Mouse (Mus musculus): Measurements from ENCODE around the gene Trim63. TPM values are rescaled to one million over a fixed set of nuclear protein-coding genes. Genes with fewer than 3 reads are reported as not detected.

Gene Trim63
- polyA plus RNA-seq, 1 experiment from 2014 or later, result 0.39 TPM

- Histone ChIP-seq H3K9me3 (replicated peaks; ENCODE audit: control insufficient read depth, low read length) (no peaks in the 10 kb centered on the region), H3K36me3 (replicated peaks; ENCODE audit: control insufficient read depth, insufficient read depth, low read depth, low read length) (no peaks in the 10 kb centered on the region), H3K4me2 (ENCODE audit: low read depth, low read length) (peak overlapping the region; percentile 40), H3K4me3 (ENCODE audit: low read depth, low read length) (peak overlapping the region; percentile 41), H3K27me3 (ENCODE audit: control insufficient read depth, insufficient read depth, low read length) (peaks cover 24% of the 10 kb centered on the region), H3K4me1 (ENCODE audit: control insufficient read depth, insufficient read depth, low read length) (peaks cover 7% of the 10 kb centered on the region), H3K9ac (replicated peaks; ENCODE audit: low read length) (peak overlapping the region; percentile 32), H3K27ac (replicated peaks; ENCODE audit: low read depth, low read length) (no peak overlapping the region)
- ATAC-seq (replicated peaks; ENCODE audit: insufficient number of reproducible peaks, low FRiP score, low TSS enrichment, low read depth) (no peak), DNase-seq (ENCODE audit: low spot score) (no peak)
- 2% methylated on average over 18 of the region's 18 CpGs for WGBS
These were observed 55.8 kb downstream of the Trim63 start for GRCm38 (mm10) chr4:134370649-134371221.

- peaks cover 7% of the 10 kb centered on the region for H3K4me1 ChIP-seq (ENCODE audit: control insufficient read depth, insufficient read depth, low read length)
- DNase-seq (ENCODE audit: low spot score) (no peak), ATAC-seq (replicated peaks; ENCODE audit: insufficient number of reproducible peaks, low FRiP score, low TSS enrichment, low read depth) (no peak)
- H3K27me3 ChIP-seq (ENCODE audit: control insufficient read depth, insufficient read depth, low read length), result peaks cover 24% of the 10 kb centered on the region
- H3K4me3 ChIP-seq (ENCODE audit: low read depth, low read length), result peak overlapping the region; percentile 41
- peak overlapping the region; percentile 40 for H3K4me2 ChIP-seq (ENCODE audit: low read depth, low read length)
- H3K9me3 ChIP-seq (replicated peaks; ENCODE audit: control insufficient read depth, low read length), result no peaks in the 10 kb centered on the region
- peak overlapping the region; percentile 32 for H3K9ac ChIP-seq (replicated peaks; ENCODE audit: low read length)
- under 1% methylated on average over 17 of the region's 17 CpGs for WGBS
- H3K36me3 ChIP-seq (replicated peaks; ENCODE audit: control insufficient read depth, insufficient read depth, low read depth, low read length), result no peaks in the 10 kb centered on the region
- no peak overlapping the region for H3K27ac ChIP-seq (replicated peaks; ENCODE audit: low read depth, low read length)
These were observed 56.5 kb downstream of the Trim63 start for GRCm38 (mm10) chr4:134371316-134371855.

- peak overlapping the region; percentile 96 for H3K4me2 ChIP-seq (ENCODE audit: low read depth, low read length)
- H3K27me3 ChIP-seq (ENCODE audit: control insufficient read depth, insufficient read depth, low read length), result peaks cover 24% of the 10 kb centered on the region
- DNase-seq (ENCODE audit: low spot score) (peak; percentile 80), ATAC-seq (replicated peaks; ENCODE audit: insufficient number of reproducible peaks, low FRiP score, low TSS enrichment, low read depth) (peak; percentile 58; the same call in 1 of the 2 replicates)
- H3K9ac ChIP-seq (replicated peaks; ENCODE audit: low read length), result peak overlapping the region; percentile 43
- 0% methylated on average over 16 of the region's 16 CpGs for WGBS
- H3K9me3 ChIP-seq (replicated peaks; ENCODE audit: control insufficient read depth, low read length), result no peaks in the 10 kb centered on the region
- H3K4me3 ChIP-seq (ENCODE audit: low read depth, low read length), result peak overlapping the region; percentile 41
- no peak overlapping the region for H3K27ac ChIP-seq (replicated peaks; ENCODE audit: low read depth, low read length)
- H3K36me3 ChIP-seq (replicated peaks; ENCODE audit: control insufficient read depth, insufficient read depth, low read depth, low read length), result no peaks in the 10 kb centered on the region
- peaks cover 7% of the 10 kb centered on the region for H3K4me1 ChIP-seq (ENCODE audit: control insufficient read depth, insufficient read depth, low read length)
These were observed 57.4 kb downstream of the Trim63 start for GRCm38 (mm10) chr4:134372294-134372747.

- no peaks in the 10 kb centered on the region for H3K9me3 ChIP-seq (replicated peaks; ENCODE audit: control insufficient read depth, low read length)
- 72% methylated on average over 8 of the region's 8 CpGs for WGBS
- ATAC-seq (replicated peaks; ENCODE audit: insufficient number of reproducible peaks, low FRiP score, low TSS enrichment, low read depth) (no peak), DNase-seq (ENCODE audit: low spot score) (no peak)
- no peak overlapping the region for H3K9ac ChIP-seq (replicated peaks; ENCODE audit: low read length)
- no peaks in the 10 kb centered on the region for H3K36me3 ChIP-seq (replicated peaks; ENCODE audit: control insufficient read depth, insufficient read depth, low read depth, low read length)
- H3K4me1 ChIP-seq (ENCODE audit: control insufficient read depth, insufficient read depth, low read length), result peaks cover 7% of the 10 kb centered on the region
- no peak overlapping the region for H3K4me3 ChIP-seq (ENCODE audit: low read depth, low read length)
- H3K4me2 ChIP-seq (ENCODE audit: low read depth, low read length), result no peak overlapping the region
- H3K27me3 ChIP-seq (ENCODE audit: control insufficient read depth, insufficient read depth, low read length), result peaks cover 24% of the 10 kb centered on the region
- H3K27ac ChIP-seq (replicated peaks; ENCODE audit: low read depth, low read length), result no peak overlapping the region
These were observed 58.4 kb downstream of the Trim63 start for GRCm38 (mm10) chr4:134373295-134373694.

- ATAC-seq (replicated peaks; ENCODE audit: insufficient number of reproducible peaks, low FRiP score, low TSS enrichment, low read depth), result no peak
- Histone ChIP-seq H3K4me2 (ENCODE audit: low read depth, low read length) (no peak overlapping the region), H3K9me3 (replicated peaks; ENCODE audit: control insufficient read depth, low read length) (no peaks in the 10 kb centered on the region), H3K4me1 (ENCODE audit: control insufficient read depth, insufficient read depth, low read length) (peaks cover 7% of the 10 kb centered on the region), H3K4me3 (ENCODE audit: low read depth, low read length) (no peak overlapping the region), H3K27ac (replicated peaks; ENCODE audit: low read depth, low read length) (no peak overlapping the region), H3K36me3 (replicated peaks; ENCODE audit: control insufficient read depth, insufficient read depth, low read depth, low read length) (no peaks in the 10 kb centered on the region), H3K27me3 (ENCODE audit: control insufficient read depth, insufficient read depth, low read length) (peaks cover 22% of the 10 kb centered on the region), H3K9ac (replicated peaks; ENCODE audit: low read length) (no peak overlapping the region)
- no peak for DNase-seq (ENCODE audit: low spot score)
- 53% methylated on average over 1 of the region's 1 CpGs for WGBS
These were observed 59.4 kb downstream of the Trim63 start for GRCm38 (mm10) chr4:134374306-134374705.

GRCm38 (mm10) chr4:134378089-134378615 lies 63.2 kb downstream of the Trim63 start:
- Histone ChIP-seq H3K9ac (replicated peaks; ENCODE audit: low read length) (no peak overlapping the region), H3K9me3 (replicated peaks; ENCODE audit: control insufficient read depth, low read length) (no peaks in the 10 kb centered on the region), H3K27me3 (ENCODE audit: control insufficient read depth, insufficient read depth, low read length) (no peaks in the 10 kb centered on the region), H3K4me2 (ENCODE audit: low read depth, low read length) (no peak overlapping the region), H3K4me1 (ENCODE audit: control insufficient read depth, insufficient read depth, low read length) (no peaks in the 10 kb centered on the region), H3K36me3 (replicated peaks; ENCODE audit: control insufficient read depth, insufficient read depth, low read depth, low read length) (no peaks in the 10 kb centered on the region), H3K4me3 (ENCODE audit: low read depth, low read length) (no peak overlapping the region), H3K27ac (replicated peaks; ENCODE audit: low read depth, low read length) (no peak overlapping the region)
- ATAC-seq (replicated peaks; ENCODE audit: insufficient number of reproducible peaks, low FRiP score, low TSS enrichment, low read depth), result no peak
- 20% methylated on average over 10 of the region's 10 CpGs for WGBS
- DNase-seq (ENCODE audit: low spot score), result no peak

Other genes starting within 250 kb of the Trim63 start
- 5.2 and 5.4 TPM in 2 replicates for gene Cd52, start 220.0 kb upstream of the Trim63 start, polyA plus RNA-seq (2014; fragmentation: Nextera tagmentation; extraction: Ambion mirVana)
- 5.7 and 6.0 TPM in 2 replicates for gene Ubxn11, start 212.6 kb upstream of the Trim63 start, polyA plus RNA-seq (2014; fragmentation: Nextera tagmentation; extraction: Ambion mirVana)
- 316 TPM in 2 replicates for gene Sh3bgrl3, start 186.3 kb upstream of the Trim63 start, polyA plus RNA-seq (2014; fragmentation: Nextera tagmentation; extraction: Ambion mirVana)
- gene Cep85, start 128.0 kb upstream of the Trim63 start, polyA plus RNA-seq (2014; fragmentation: Nextera tagmentation; extraction: Ambion mirVana), result 27.5 and 29.4 TPM in 2 replicates
- gene Gm7534, start 112.1 kb upstream of the Trim63 start, polyA plus RNA-seq (2014; fragmentation: Nextera tagmentation; extraction: Ambion mirVana), result 0.14 TPM in 2 replicates
- 0.14 TPM in 1 of 2 replicates, not detected in the other for gene Catsper4, start 87.7 kb upstream of the Trim63 start, polyA plus RNA-seq (2014; fragmentation: Nextera tagmentation; extraction: Ambion mirVana)
- 0.93 and 1.1 TPM in 2 replicates for gene Cnksr1, start 76.7 kb upstream of the Trim63 start, polyA plus RNA-seq (2014; fragmentation: Nextera tagmentation; extraction: Ambion mirVana)
- gene E130218I03Rik, start 71.5 kb upstream of the Trim63 start, polyA plus RNA-seq (2014; fragmentation: Nextera tagmentation; extraction: Ambion mirVana), result 0.39 and 0.65 TPM in 2 replicates
- gene Zfp593, start 69.5 kb upstream of the Trim63 start, polyA plus RNA-seq (2014; fragmentation: Nextera tagmentation; extraction: Ambion mirVana), result 16.5 and 18.3 TPM in 2 replicates
- gene Gm30191, start 68.2 kb upstream of the Trim63 start, polyA plus RNA-seq (2014; fragmentation: Nextera tagmentation; extraction: Ambion mirVana), result not detected in 2 replicates
- gene Grrp1, start 61.0 kb upstream of the Trim63 start, polyA plus RNA-seq (2014; fragmentation: Nextera tagmentation; extraction: Ambion mirVana), result 5.7 and 7.7 TPM in 2 replicates
- gene Pdik1l, start 27.2 kb upstream of the Trim63 start, polyA plus RNA-seq (2014; fragmentation: Nextera tagmentation; extraction: Ambion mirVana), result 22.8 and 24.4 TPM in 2 replicates
- 0.07 TPM in 1 of 2 replicates, not detected in the other for gene Slc30a2, start 28.1 kb downstream of the Trim63 start, polyA plus RNA-seq (2014; fragmentation: Nextera tagmentation; extraction: Ambion mirVana)
- 0.38 and 0.71 TPM in 2 replicates for gene Extl1, start 68.7 kb downstream of the Trim63 start, polyA plus RNA-seq (2014; fragmentation: Nextera tagmentation; extraction: Ambion mirVana)
- 9.4 and 9.9 TPM in 2 replicates for gene Pafah2, start 81.2 kb downstream of the Trim63 start, polyA plus RNA-seq (2014; fragmentation: Nextera tagmentation; extraction: Ambion mirVana)
- 3,252 and 3,396 TPM in 2 replicates for gene Stmn1, start 153.2 kb downstream of the Trim63 start, polyA plus RNA-seq (2014; fragmentation: Nextera tagmentation; extraction: Ambion mirVana)
- 0.87 and 0.93 TPM in 2 replicates for gene Paqr7, start 181.6 kb downstream of the Trim63 start, polyA plus RNA-seq (2014; fragmentation: Nextera tagmentation; extraction: Ambion mirVana)
- gene Aunip, start 195.9 kb downstream of the Trim63 start, polyA plus RNA-seq (2014; fragmentation: Nextera tagmentation; extraction: Ambion mirVana), result 7.0 and 8.3 TPM in 2 replicates
- 137 and 138 TPM in 2 replicates for gene Mtfr1l, start 220.3 kb downstream of the Trim63 start, polyA plus RNA-seq (2014; fragmentation: Nextera tagmentation; extraction: Ambion mirVana)
- 23.6 and 34.4 TPM in 2 replicates for gene Selenon, start 237.0 kb downstream of the Trim63 start, polyA plus RNA-seq (2014; fragmentation: Nextera tagmentation; extraction: Ambion mirVana)